Mouse (Mus musculus) stomach, postnatal 0 days (tissue): Measurements from ENCODE around the gene Ifngr2.

ENCODE experiments used
- CTCF ChIP-seq: IDR thresholded peaks from 2 replicates; pipeline ENCODE4 v1.5.1; 2016; ENCODE audit warnings: antibody characterized with exemption, low read depth, mild to moderate bottlenecking, moderate library complexity
- EP300 ChIP-seq: optimal IDR thresholded peaks from 2 replicates; pipeline ENCODE3; 2016; ENCODE audit warnings: antibody characterized with exemption

- TF ChIP-seq CTCF: no peak
- TF ChIP-seq EP300: no peak
Observed at GRCm38 (mm10) chr16:91534888-91535287, 12.0 kb upstream of the Ifngr2 start.
